Mouse (Mus musculus) heart, adult 2 months (tissue): ENCODE measurements around the gene Fbp1. TPM values are rescaled to one million over a fixed set of nuclear protein-coding genes. Genes with fewer than 3 reads are reported as not detected.
"Not testable (repeated sequence)": the region's sequence is repeated elsewhere in the genome, so short reads cannot be mapped to it uniquely, and the experiment has no call there.

ENCODE experiments used
- DNase-seq, 2 experiments: peaks; one replicate each; pipeline ENCODE4 v3.0.0; 2021
- H3K27ac ChIP-seq: fragments of 200-600 bp; 2 replicates; pipeline ENCODE4 v1.8.1; 2022
- H3K27me3 ChIP-seq: fragments of 200-500 bp; 2 replicates; pipeline ENCODE4 v1.6.1; 2012; ENCODE audit warnings: mild to moderate bottlenecking, low read length, inconsistent platforms, mixed read lengths; ENCODE audit not compliant: control insufficient read depth, insufficient read depth
- H3K36me3 ChIP-seq: fragments of 200-500 bp; 2 replicates; pipeline ENCODE4 v1.6.1; 2012; ENCODE audit warnings: low read length, inconsistent platforms; ENCODE audit not compliant: control insufficient read depth, insufficient read depth
- H3K4me1 ChIP-seq: fragments of 200-500 bp; 2 replicates; pipeline ENCODE4 v1.6.1; 2011; ENCODE audit warnings: low read length; ENCODE audit not compliant: control insufficient read depth, insufficient read depth
- H3K4me3 ChIP-seq: fragments of 200-600 bp; 2 replicates; pipeline ENCODE4 v1.8.1; 2022
- H3K79me2 ChIP-seq: fragments of 200-500 bp; replicated peaks from 2 replicates; pipeline ENCODE4 v1.6.1; 2012; ENCODE audit warnings: mild to moderate bottlenecking, inconsistent platforms, low read length, moderate library complexity, mixed read lengths; ENCODE audit not compliant: control insufficient read depth, insufficient read depth
- H3K9ac ChIP-seq: fragments of 200-500 bp; 2 replicates; pipeline ENCODE4 v1.6.1; 2012; ENCODE audit warnings: low read depth, mild to moderate bottlenecking, control low read depth, inconsistent platforms, low read length, mixed read lengths
- CTCF ChIP-seq: fragments of 200-600 bp; IDR thresholded peaks from 2 replicates; pipeline ENCODE4 v1.8.1; 2022; ENCODE audit warnings: antibody characterized with exemption, mild to moderate bottlenecking, moderate library complexity
- EP300 ChIP-seq: fragments of 200-500 bp; IDR thresholded peaks from 2 replicates; pipeline ENCODE4 v1.6.1; 2011; ENCODE audit warnings: low read depth, low read length, control low read depth; ENCODE audit not compliant: insufficient read depth
- POLR2A ChIP-seq: fragments of 200-500 bp; IDR thresholded peaks from 2 replicates; pipeline ENCODE4 v1.6.1; 2011; ENCODE audit warnings: mild to moderate bottlenecking, low read depth, low read length, control low read depth; ENCODE audit not compliant: insufficient read depth
- WGBS: fragments of 180-500 bp; shearing (Covaris S2); methylation state at CpG from one replicate; pipeline ENCODE4 v1.1.7; 2018; 5-methylcytosine and 5-hydroxymethylcytosine counted together
- intact Hi-C: fragments of 180-260 bp; cut with DNase I; formaldehyde crosslinking; loops from one replicate; pipeline ENCODE4 v1.15.1; 2025
- polyA plus RNA-seq: library from polyadenylated mRNA; depleted of rRNA; stranded (reverse); fragments of >200 nt; gene quantifications from 2 replicates; pipeline ENCODE4 v1.2.3, GENCODE M21; 2012; rRNA removed
- total RNA-seq, 2 experiments: library from RNA; stranded (reverse); gene quantifications; 2 replicates each; pipeline ENCODE4 v1.2.3; 2021

The Fbp1 gene
- total and polyA plus RNA-seq, 3 experiments, result 0.51 TPM; not detected in 2

GRCm38 (mm10) chr13:62833341-62833740, 54.7 kb downstream of the Fbp1 start:
- Histone ChIP-seq H3K27ac (no peak overlapping the region), H3K27me3 (no peaks in the 10 kb centered on the region), H3K79me2 (no peaks in the 10 kb centered on the region), H3K9ac (no peak overlapping the region), H3K4me3 (no peak overlapping the region), H3K36me3 (no peaks in the 10 kb centered on the region), H3K4me1 (no peaks in the 10 kb centered on the region)
- 23% methylated on average over 4 of the region's 4 CpGs for WGBS
- intact Hi-C loops, result no loop called here
- TF ChIP-seq EP300 (no peak), POLR2A (no peak), CTCF (no peak)
- no peak for DNase-seq

- no peaks in the 10 kb centered on the region for H3K79me2 ChIP-seq
- no peaks in the 10 kb centered on the region for H3K27me3 ChIP-seq
- H3K9ac ChIP-seq, result no peak overlapping the region
- no peak overlapping the region for H3K4me3 ChIP-seq
- intact Hi-C loops, result no loop called here
- H3K4me1 ChIP-seq, result no peaks in the 10 kb centered on the region
- DNase-seq, result no peak
- no peak overlapping the region for H3K27ac ChIP-seq
- 66% methylated on average over 2 of the region's 2 CpGs for WGBS
- TF ChIP-seq POLR2A, result no peak
- no peak for TF ChIP-seq EP300
- no peak for TF ChIP-seq CTCF
- H3K36me3 ChIP-seq, result no peaks in the 10 kb centered on the region
Observed at GRCm38 (mm10) chr13:62832239-62832638, 55.8 kb downstream of the Fbp1 start.

- H3K9ac ChIP-seq, H3K79me2 ChIP-seq, H3K4me3 ChIP-seq, intact Hi-C loops, H3K27ac ChIP-seq, H3K27me3 ChIP-seq, H3K4me1 ChIP-seq, DNase-seq, H3K36me3 ChIP-seq: not testable (repeated sequence)
- WGBS, result 85% methylated on average over 3 of the region's 3 CpGs
Observed at GRCm38 (mm10) chr13:62815705-62816104, 72.4 kb downstream of the Fbp1 start.

Other genes starting within 250 kb of the Fbp1 start
- gene Platr25, start 127.6 kb downstream of the Fbp1 start, total RNA-seq, result 1 to 10 TPM; 1.6 to 2.9 TPM
- 0.74 and 1.6 TPM in 2 replicates for gene Platr25, start 127.6 kb downstream of the Fbp1 start, polyA plus RNA-seq
- under 1 TPM; 0.55 to 0.59 TPM for gene Gm5141, start 102.5 kb downstream of the Fbp1 start, total RNA-seq
- 0.45 and 1.2 TPM in 2 replicates for gene Gm5141, start 102.5 kb downstream of the Fbp1 start, polyA plus RNA-seq
- gene Fbp2, start 29.9 kb downstream of the Fbp1 start, total RNA-seq, result 10 to 100 TPM; 23.7 to 29.4 TPM
- 15.1 and 29.4 TPM in 2 replicates for gene Fbp2, start 29.9 kb downstream of the Fbp1 start, polyA plus RNA-seq
- gene 2010111I01Rik, start 76.6 kb upstream of the Fbp1 start, total RNA-seq, result 100 to 1,000 TPM in 1 of 2 experiments, 10 to 100 TPM in 1; 91.0 to 101 TPM
- 84.6 and 126 TPM in 2 replicates for gene 2010111I01Rik, start 76.6 kb upstream of the Fbp1 start, polyA plus RNA-seq